Mouse (Mus musculus) erythroblast, embryonic 14.5 days (primary cell): ENCODE measurements around the gene Tmem184c.

ENCODE experiments used
- GATA1 ChIP-seq: IDR thresholded peaks from 2 replicates; pipeline ENCODE4 v1.6.1; 2012; ENCODE audit warnings: low read length, inconsistent platforms, mixed read lengths
- TAL1 ChIP-seq: IDR thresholded peaks from 3 replicates; pipeline ENCODE4 v1.6.1; 2012; ENCODE audit warnings: low read length, inconsistent platforms, mixed read lengths

DNA sequence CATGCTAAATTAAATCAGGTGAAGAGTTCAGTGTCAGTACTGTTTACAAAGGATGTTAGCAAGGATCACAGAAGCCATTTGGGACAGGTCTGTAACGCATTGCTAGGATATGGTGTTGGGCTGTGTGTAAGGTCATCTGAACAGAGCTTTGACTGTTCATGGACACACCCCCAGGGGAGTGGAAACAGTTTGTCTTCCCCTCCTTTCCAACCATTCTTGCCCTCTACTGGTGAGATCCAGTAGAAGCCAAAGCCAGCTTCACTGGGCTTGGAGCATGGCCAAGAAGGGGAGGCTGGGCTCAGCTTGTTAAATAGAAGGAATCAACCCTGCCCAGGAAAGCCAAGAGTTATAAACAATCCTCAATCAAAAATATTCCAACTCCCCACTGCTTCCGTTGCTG, 7.4 kb upstream of the Tmem184c start:
- no peak for TF ChIP-seq GATA1
- TF ChIP-seq TAL1, result no peak
